Mouse (Mus musculus) C2C12 (cell line): ENCODE measurements around the gene Ctdnep1. TPM values are rescaled to one million over a fixed set of nuclear protein-coding genes. Genes with fewer than 3 reads are reported as not detected.
"Not testable (repeated sequence)": the region's sequence is repeated elsewhere in the genome, so short reads cannot be mapped to it uniquely, and the experiment has no call there.

Experiments used
- H3K27me3 ChIP-seq: one replicate; pipeline ENCODE4 v1.6.1; 2011; ENCODE audit not compliant: control insufficient read depth, insufficient read depth, insufficient read length
- H3K36me3 ChIP-seq: one replicate; pipeline ENCODE4 v1.6.1; 2011; ENCODE audit not compliant: control insufficient read depth, insufficient read depth
- H3K4me3 ChIP-seq: one replicate; pipeline ENCODE4 v1.5.1; 2011; ENCODE audit warnings: mild to moderate bottlenecking, control low read depth; ENCODE audit not compliant: poor library complexity, insufficient read depth, severe bottlenecking
- H3K79me2 ChIP-seq: one replicate; pipeline ENCODE4 v1.6.1; 2011; ENCODE audit not compliant: control insufficient read depth, insufficient read depth
- H3K79me3 ChIP-seq: one replicate; pipeline ENCODE4 v1.6.1; 2011; ENCODE audit warnings: low read depth, control low read depth
- H3ac ChIP-seq: one replicate; pipeline ENCODE3; 2011; ENCODE audit warnings: low read depth; ENCODE audit not compliant: control insufficient read depth, insufficient read length
- CEBPB ChIP-seq: IDR thresholded peaks from one replicate; pipeline ENCODE4 v1.6.1; 2011; ENCODE audit warnings: low read depth, mild to moderate bottlenecking, control low read depth, moderate library complexity
- CTCF ChIP-seq: IDR thresholded peaks from one replicate; pipeline ENCODE4 v1.5.1; 2011; ENCODE audit not compliant: control insufficient read depth, insufficient read depth, insufficient read length
- FOSL1 ChIP-seq: IDR thresholded peaks from one replicate; pipeline ENCODE4 v1.8.0; 2011; ENCODE audit warnings: mild to moderate bottlenecking, low read length; ENCODE audit not compliant: poor library complexity, insufficient read depth, severe bottlenecking
- MAX ChIP-seq: IDR thresholded peaks from one replicate; pipeline ENCODE4 v1.6.1; 2011; ENCODE audit warnings: mild to moderate bottlenecking, control low read depth
- MYOD1 ChIP-seq: IDR thresholded peaks from one replicate; pipeline ENCODE4 v1.6.1; 2011; ENCODE audit warnings: low read depth; ENCODE audit not compliant: control insufficient read depth, insufficient read length
- MYOG ChIP-seq: IDR thresholded peaks from one replicate; pipeline ENCODE4 v1.6.1; 2011; ENCODE audit not compliant: control insufficient read depth, insufficient read length; ENCODE audit errors: extremely low read depth
- USF1 ChIP-seq: IDR thresholded peaks from one replicate; pipeline ENCODE4 v1.6.1; 2011; ENCODE audit warnings: low read depth, mild to moderate bottlenecking, control low read depth, moderate library complexity
- polyA plus RNA-seq: library from polyadenylated mRNA; unstranded; fragments of >200 nt; fragmentation: generic; extraction: Trizol; gene quantifications from one replicate; pipeline ENCODE4 v1.2.1, GENCODE M21; 2012; ENCODE audit warnings: missing spikeins

Gene Ctdnep1
- polyA plus RNA-seq, 1 experiment = 141 TPM

GRCm38 (mm10) chr11:69948066-69948762, 32.7 kb upstream of the Ctdnep1 start, which contains the start of gene Slc2a4:
Slc2a4 (minus strand) TSS chr11:69948188.
- Histone ChIP-seq H3K27me3 (peaks cover 1% of the 10 kb centered on the region), H3K79me2 (no peaks in the 10 kb centered on the region), H3K79me3 (no peaks in the 10 kb centered on the region), H3K36me3 (no peaks in the 10 kb centered on the region), H3ac (peak within 1 kb of the TSS; percentile 21), H3K4me3 (no peak within 1 kb of the TSS)
- TF ChIP-seq MAX (peak; percentile 48), USF1 (no peak)

- TF ChIP-seq MYOG (no peak), MYOD1 (peak; percentile 67), CTCF (peak; percentile 65)
- Histone ChIP-seq H3K79me3 (no peaks in the 10 kb centered on the region), H3K4me3 (no peak overlapping the region), H3K36me3 (no peaks in the 10 kb centered on the region), H3K79me2 (no peaks in the 10 kb centered on the region), H3ac (peak overlapping the region; percentile 21), H3K27me3 (no peaks in the 10 kb centered on the region)
Measured at GRCm38 (mm10) chr11:69948763-69949150, 32.2 kb upstream of the Ctdnep1 start.

- Histone ChIP-seq H3K27me3 (no peaks in the 10 kb centered on the region), H3K4me3 (no peak overlapping the region)
- TF ChIP-seq USF1 (no peak), CTCF (peak; percentile 2)
Measured at GRCm38 (mm10) chr11:69950807-69951459, 30.0 kb upstream of the Ctdnep1 start.

GRCm38 (mm10) chr11:69952274-69952673, 28.7 kb upstream of the Ctdnep1 start:
- no peak overlapping the region for H3ac ChIP-seq
- no peaks in the 10 kb centered on the region for H3K36me3 ChIP-seq
- TF ChIP-seq FOSL1 (no peak), CEBPB (no peak), MYOG (no peak), MYOD1 (no peak), USF1 (no peak), CTCF (no peak), MAX (no peak)
- H3K79me3 ChIP-seq = no peaks in the 10 kb centered on the region
- no peaks in the 10 kb centered on the region for H3K27me3 ChIP-seq
- H3K4me3 ChIP-seq = no peak overlapping the region
- no peaks in the 10 kb centered on the region for H3K79me2 ChIP-seq

More at GRCm38 (mm10) chr11:69950807-69951459, 30.0 kb upstream of the Ctdnep1 start:
- H3K79me3 ChIP-seq = no peaks in the 10 kb centered on the region
- peak overlapping the region; percentile 18 for H3ac ChIP-seq
- no peaks in the 10 kb centered on the region for H3K36me3 ChIP-seq
- H3K79me2 ChIP-seq = no peaks in the 10 kb centered on the region

GRCm38 (mm10) chr11:69953267-69953915, 27.6 kb upstream of the Ctdnep1 start:
- Histone ChIP-seq H3K27me3 (no peaks in the 10 kb centered on the region), H3K79me2 (no peaks in the 10 kb centered on the region), H3ac (no peak overlapping the region), H3K4me3 (no peak overlapping the region), H3K79me3 (no peaks in the 10 kb centered on the region), H3K36me3 (no peaks in the 10 kb centered on the region)
- TF ChIP-seq CEBPB (no peak), USF1 (no peak), CTCF (no peak), MYOD1 (no peak), MAX (no peak), FOSL1 (no peak), MYOG (no peak)

- not testable (repeated sequence) for H3K79me3 ChIP-seq, H3K36me3 ChIP-seq, H3K79me2 ChIP-seq, H3ac ChIP-seq, H3K27me3 ChIP-seq, H3K4me3 ChIP-seq
Measured at GRCm38 (mm10) chr11:69955618-69956017, 25.3 kb upstream of the Ctdnep1 start.
